Mouse (Mus musculus): ENCODE results near the gene Tldc1.
A peak's percentile ranks its signal among the peaks of the same experiment; 100 is the strongest.

Tldc1 gene

DNA sequence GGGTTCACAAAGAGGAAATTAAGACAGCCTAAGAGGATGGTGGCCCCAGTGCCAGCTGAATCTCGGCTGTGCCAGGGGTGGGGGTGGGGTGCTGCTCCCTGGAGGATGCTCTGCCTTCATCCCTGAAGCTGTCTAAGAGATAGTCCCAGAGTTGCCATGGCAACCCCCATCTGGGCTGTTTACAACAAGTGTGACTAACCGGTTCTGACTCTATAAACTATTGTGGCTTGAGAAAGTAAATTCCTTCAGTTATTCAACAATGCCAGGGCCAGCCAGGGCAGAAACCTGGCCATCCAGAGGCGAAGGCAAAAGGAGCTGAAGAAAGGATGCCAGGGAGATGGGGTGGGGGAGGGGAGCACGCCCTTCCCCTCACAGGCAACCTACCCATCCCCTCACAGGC is 23.0 kb upstream of the Tldc1 start:
- DNase-seq (ENCODE audit: low spot score): no peak

GRCm38 (mm10) chr8:119798965-119799264 is 20.7 kb upstream of the Tldc1 start:
- no peak for DNase-seq (ENCODE audit: low spot score)

GRCm38 (mm10) chr8:119798170-119798964 is 20.2 kb upstream of the Tldc1 start:
- DNase-seq (ENCODE audit: low spot score): no peak

- no peak for DNase-seq (ENCODE audit: low spot score)
Measured at GRCm38 (mm10) chr8:119795651-119796050, 17.4 kb upstream of the Tldc1 start.

DNA sequence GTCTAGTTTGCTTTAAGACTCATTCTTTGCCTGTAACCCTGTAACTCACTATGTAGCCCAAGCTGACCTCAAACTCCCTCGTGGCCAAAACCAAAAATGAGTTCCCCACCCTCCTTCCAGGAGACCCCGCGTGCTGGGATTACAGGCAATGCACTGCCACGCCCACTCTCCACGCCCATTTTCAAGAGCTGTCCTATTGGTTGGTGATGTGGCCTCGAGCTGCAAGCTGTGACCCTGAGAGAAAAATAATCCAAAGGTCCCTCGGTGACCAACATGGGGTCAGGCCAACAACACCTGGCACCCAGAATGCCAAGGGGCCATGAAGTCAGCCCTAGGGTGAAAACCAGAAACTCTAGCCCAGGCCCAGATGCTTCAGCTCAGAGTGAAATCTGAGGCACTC is 16.5 kb upstream of the Tldc1 start:
- no peak for DNase-seq (ENCODE audit: low spot score)

DNA sequence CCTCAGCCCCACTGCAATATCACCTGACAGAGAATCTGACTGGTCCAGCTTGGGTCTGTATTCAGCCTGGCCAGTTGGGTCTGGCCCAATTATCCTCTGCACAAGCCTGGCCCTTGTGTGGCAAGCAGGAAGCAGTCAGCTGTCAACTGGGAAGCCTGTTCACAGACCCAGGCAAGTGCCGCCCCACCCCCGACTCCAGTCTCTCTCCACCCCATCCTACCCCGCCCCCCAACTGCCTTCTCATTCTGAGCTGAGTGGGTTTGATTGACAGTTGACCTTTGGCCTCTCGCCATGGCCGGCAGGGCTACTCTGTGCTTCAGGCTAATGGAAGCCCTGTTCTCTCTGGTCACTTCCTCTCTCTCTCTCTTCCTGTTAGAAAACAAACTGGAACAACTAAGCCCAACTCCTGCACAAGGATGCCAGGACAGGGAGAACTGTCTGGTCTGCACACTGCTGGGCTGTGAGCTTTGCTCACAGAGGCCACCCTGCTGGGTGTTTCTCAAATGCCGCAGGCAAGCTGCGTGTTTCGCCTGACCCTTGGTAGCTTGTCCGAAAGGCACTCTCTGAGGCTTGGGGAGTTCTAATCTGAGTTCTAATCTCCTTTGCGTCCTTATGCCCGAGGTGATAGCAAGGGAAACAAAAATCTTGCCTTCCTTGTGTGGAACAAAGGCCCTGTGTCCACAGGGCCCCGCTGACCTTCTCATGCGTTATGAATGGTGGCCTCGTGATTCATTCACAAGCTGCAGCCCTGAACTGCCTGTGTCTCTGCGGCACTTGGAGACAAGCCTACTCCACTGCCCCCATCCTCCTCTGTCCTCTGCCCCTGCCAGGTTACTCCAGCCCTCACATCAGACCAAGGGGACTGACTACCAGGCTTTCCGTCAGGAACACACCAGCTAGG is 13.8 kb upstream of the Tldc1 start:
- no peak for DNase-seq (ENCODE audit: low spot score)

DNA sequence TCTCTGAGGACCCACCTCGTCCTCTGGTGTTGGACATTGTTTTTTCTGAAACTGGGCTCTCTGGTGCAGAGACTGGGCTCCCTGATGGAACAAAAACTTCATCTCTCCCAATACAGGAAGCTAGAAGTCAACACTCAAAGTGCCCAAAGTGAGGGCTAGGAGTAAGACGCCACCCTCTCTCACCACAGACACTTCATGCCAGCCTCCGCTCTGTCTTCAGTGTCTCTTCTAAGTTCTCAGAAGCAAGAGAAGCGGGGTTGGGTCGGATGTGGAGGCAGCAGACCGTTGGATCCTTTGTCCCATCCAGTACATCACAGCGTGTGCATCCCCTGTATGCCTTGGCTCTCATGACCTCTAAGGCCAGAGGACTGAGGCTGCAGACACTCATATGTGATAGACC is 11.4 kb upstream of the Tldc1 start:
- DNase-seq (ENCODE audit: low spot score): no peak

DNA sequence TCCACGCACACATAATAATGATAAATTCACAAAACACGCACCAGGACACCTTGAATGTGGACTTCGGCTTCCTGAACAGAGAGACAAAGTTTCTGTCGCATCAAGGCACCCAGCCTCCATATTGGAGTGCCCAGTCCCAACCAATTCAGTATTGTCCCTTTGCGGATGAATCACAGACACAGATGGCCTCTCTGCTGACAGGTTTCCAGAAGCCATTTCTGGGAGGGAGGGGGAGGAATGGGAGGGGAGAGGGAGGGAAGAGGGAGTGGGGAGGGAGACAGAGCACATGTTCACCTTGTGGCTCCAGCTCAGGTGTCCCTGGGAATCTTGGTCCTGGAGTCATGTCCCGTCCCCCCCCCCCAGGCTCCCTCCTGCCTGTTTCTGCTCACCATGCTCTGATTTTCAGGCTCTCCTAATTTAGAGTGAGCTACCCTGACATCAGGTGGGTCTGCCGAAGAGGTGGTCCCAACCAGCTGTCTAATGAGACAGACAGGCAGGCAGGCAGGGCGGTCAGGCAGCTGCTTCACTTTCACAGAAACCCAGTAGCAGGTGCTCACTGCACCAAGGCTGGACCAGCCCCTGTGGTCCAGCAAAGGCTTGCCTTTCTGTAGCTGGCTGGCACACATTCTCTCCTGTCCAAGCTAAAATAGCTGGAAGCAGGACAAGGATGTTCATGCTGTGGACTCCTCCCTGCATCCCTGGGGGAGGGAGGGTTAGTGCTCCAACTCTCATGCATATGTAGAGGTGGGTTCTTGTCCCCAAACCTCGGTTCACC is 10.6 kb upstream of the Tldc1 start:
- no peak for DNase-seq (ENCODE audit: low spot score)

DNA sequence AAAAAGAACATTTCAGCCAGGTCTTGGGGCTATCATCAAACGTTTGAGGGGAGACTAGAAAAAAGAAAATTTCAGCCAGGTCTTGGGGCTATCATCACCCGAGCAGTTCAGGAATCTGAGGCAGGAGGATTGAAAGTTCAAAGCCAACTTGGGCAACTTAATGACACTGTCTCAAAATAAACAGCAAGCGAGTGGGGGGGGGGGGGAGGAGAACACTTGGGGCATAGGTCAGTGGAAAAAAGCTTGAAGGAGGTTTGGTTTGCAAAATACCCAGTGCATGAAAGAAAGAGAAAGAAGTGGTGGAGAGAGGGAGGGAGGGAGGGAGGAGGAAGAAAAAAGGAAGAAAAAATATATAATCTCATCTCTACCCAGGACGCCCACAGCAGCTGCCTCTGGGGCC is 9.1 kb upstream of the Tldc1 start:
- DNase-seq (ENCODE audit: low spot score): no peak

- no peak for DNase-seq (ENCODE audit: low spot score)
Measured at GRCm38 (mm10) chr8:119786871-119787270, 8.7 kb upstream of the Tldc1 start.

GRCm38 (mm10) chr8:119785764-119786405 is 7.7 kb upstream of the Tldc1 start:
- DNase-seq (ENCODE audit: low spot score): no peak

GRCm38 (mm10) chr8:119784676-119785075 is 6.5 kb upstream of the Tldc1 start:
- no peak for DNase-seq (ENCODE audit: low spot score)

GRCm38 (mm10) chr8:119784141-119784574 is 5.9 kb upstream of the Tldc1 start:
- DNase-seq (ENCODE audit: low spot score): no peak

DNA sequence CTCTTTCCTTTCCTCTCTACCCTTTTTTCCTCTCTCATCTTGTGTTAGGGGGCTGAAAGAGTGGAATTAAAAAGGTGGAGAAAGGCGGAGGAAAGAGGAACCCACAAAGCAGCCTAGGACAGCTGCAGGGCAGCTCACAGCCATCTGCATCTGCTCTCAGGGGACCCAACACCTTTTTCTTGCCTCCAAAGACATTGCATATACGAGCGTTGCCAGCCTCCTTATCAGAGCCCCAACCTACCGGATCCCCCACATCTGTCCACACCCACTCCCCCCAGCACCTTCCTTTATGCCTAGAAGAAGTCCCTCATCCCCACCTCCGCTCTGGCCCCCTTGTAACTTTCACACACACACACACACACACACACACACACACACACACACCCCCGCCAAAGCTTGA is 5.4 kb upstream of the Tldc1 start:
- no peak for DNase-seq (ENCODE audit: low spot score)

DNA sequence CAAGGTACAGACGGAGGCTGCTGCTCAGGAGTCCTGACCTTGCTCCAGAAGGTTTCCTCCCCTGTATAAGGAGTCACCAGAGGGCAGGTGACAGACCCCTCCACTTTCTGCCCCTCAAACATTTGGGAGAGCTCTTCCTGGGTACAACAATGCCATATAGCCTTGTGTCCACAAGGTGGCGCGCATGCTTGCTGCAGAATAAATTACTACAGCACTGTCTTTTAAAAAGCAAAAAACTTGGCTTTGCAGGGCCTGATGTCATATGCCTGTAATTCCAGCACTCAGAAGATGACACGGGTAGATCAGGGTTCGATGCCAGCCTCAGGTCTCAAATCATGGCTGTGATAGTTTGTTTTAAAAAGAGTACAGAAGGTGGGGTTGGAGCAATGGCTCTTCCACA is 4.5 kb upstream of the Tldc1 start:
- peak; percentile 52 for DNase-seq (ENCODE audit: low spot score)

DNA sequence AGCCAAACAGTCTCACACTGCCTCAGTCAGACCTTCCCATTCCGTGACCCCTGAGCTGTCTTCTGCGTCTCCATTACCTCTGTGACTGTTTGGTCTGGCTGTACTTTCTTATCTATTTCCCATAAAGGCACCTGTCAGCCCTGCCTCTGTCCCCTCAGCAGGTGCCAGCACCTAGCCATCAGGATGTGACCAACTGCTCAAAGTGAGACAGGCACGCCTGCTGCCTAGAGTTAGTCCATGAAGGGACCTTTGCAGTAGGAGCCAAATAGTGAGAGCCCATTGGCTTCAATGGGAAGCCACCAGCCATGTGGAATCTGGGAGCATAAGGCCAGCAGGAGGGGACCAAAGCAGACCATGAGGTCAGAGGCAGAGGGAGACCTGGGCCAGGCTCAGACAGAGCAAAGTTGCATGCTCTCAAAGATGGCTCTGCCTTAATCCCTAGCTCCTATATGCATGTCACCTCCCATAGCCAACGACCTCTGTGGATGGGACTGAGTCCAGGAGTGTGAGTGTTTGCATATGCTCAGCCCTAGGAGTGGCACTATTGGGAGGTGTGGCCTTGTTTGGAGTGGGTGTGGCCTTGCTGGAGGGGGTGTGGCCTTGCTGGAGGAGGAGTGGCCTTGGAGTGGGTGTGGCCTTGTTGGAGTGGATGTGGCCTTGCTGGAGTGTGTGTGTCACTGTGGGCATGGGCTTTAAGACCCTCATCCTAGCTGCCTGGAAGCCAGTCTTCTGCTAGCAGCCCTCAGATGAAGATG is 3.0 kb upstream of the Tldc1 start:
- no peak for DNase-seq (ENCODE audit: low spot score)

DNA sequence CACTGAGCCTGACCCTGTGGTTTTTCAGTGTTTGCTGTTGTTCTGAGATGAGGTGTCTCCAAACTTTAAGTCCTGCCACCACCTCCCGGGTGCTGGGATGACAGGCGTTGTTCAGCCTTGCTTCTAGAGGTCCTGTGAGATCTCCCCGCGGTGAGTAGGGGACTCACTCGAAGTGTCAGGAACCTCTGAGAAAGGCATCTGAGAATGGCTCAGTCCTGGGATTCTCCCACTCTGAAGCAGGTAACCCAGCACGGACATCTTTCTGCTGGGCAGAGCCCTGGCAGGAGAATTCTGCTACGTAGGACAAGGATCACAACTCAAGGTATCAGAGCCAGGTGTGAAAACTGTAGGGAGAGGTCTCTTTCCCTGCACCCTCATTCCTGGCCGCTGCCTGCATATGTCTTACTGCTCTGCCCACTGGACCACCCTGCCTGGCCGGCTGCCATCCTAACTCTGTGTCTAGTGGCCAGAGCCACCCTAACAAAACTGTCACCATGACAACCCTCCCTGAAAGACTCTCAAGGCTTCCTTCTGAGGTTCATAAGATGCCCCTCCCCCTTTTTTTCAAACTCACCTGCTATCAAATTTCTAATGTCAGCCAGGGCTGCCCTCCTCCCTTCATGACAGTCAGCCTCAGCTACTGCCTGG is 2.3 kb upstream of the Tldc1 start:
- DNase-seq (ENCODE audit: low spot score): no peak

- peak; percentile 59 for DNase-seq (ENCODE audit: low spot score)
Measured at GRCm38 (mm10) chr8:119779013-119779737, 959 bp upstream of the Tldc1 start.

DNA sequence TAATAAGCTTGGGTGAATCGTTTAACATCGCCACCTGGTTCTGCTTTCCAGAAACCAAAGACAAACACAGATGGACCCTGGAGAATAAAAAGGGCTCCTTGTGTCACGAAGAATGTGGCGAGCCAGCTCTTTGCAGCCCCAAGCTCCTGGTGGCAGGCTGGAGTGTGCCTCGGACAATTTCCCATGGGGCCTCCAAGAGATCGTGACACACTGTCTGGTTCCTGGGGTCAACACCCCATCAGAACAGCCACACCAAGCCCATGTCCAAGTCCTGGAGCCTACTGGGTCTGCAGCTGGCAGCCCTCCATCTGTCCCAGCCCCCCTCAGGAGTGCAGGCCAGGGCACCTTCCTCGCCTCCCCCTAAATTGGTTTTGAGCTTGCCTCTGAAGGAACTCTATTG is 451 bp downstream of the Tldc1 start:
- DNase-seq (ENCODE audit: low spot score): no peak

DNA sequence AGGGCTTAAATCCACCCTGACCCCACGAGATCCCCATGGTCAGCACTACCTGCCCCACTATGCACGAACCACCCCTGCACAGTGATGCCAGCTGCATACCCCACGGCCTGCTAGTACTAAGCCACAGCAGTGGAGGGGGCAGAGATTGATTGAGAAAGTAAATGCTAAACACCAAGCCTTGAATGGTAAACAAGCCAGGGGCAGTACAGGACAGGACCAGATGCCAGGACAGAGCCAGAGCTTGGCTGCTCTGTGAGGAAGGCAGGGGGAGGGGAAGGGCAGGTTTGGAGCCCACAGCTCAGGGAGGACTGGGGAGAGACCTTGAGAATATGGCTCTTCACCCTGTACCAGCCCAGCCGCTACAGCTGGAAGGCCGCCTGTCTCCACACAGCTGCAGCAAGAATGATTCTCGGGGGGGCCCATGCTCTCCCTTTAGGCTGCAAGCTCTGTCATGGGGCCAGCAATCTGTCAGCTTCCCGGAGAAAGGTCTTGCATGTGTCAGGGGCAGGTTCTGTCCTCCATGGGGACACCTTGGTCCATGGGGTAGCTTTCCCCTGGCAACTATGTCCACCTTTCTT is 1.5 kb downstream of the Tldc1 start:
- DNase-seq (ENCODE audit: low spot score): no peak

Data from urinary bladder, postnatal 10 days (tissue).